Mouse (Mus musculus) heart, embryonic 14.5 days (tissue): ENCODE measurements around the gene Vdac1. TPM values are rescaled to one million over a fixed set of nuclear protein-coding genes. Genes with fewer than 3 reads are reported as not detected.

Experiments
- ATAC-seq: fragments of 200-750 bp; cut with Nextera tagmentation; 2 replicates; pipeline ENCODE4 v1.8.0; 2017; ENCODE audit warnings: low read depth, moderate TSS enrichment; ENCODE audit not compliant: insufficient number of reproducible peaks, insufficient read depth, low FRiP score
- H3K27ac ChIP-seq, 2 experiments: fragments of 200-500 bp in 1 of 2; fragments of 300-500 bp in 1 of 2; sonication (generic) in 1 of 2; replicated peaks in 1 of 2; 2 replicates each; pipeline ENCODE4 v1.5.1; 2012 to 2014; ENCODE audit warnings: low read depth in 2 of 2, low read length in 2 of 2, control low read depth in 1 of 2, mild to moderate bottlenecking in 1 of 2, mixed read lengths in 1 of 2; ENCODE audit not compliant: control insufficient read depth in 1 of 2, insufficient read depth in 1 of 2
- H3K27me3 ChIP-seq: fragments of 300-500 bp; sonication (generic); 2 replicates; pipeline ENCODE4 v1.6.1; 2014; ENCODE audit warnings: mild to moderate bottlenecking, low read length, control low read depth; ENCODE audit not compliant: control insufficient read depth, insufficient read depth
- H3K36me3 ChIP-seq: fragments of 300-500 bp; sonication (generic); 2 replicates; pipeline ENCODE4 v1.6.1; 2014; ENCODE audit warnings: mild to moderate bottlenecking, control low read depth, low read length, mixed read lengths; ENCODE audit not compliant: control insufficient read depth, insufficient read depth
- H3K4me1 ChIP-seq, 2 experiments: fragments of 200-500 bp in 1 of 2; fragments of 300-500 bp in 1 of 2; sonication (generic) in 1 of 2; 2 replicates each; pipeline ENCODE4 v1.6.1; 2012 to 2014; ENCODE audit warnings: low read length in 2 of 2, control low read depth in 1 of 2, mixed read lengths in 1 of 2; ENCODE audit not compliant: control insufficient read depth in 2 of 2, insufficient read depth in 2 of 2
- H3K4me2 ChIP-seq: fragments of 300-500 bp; sonication (generic); 2 replicates; pipeline ENCODE4 v1.6.1; 2014; ENCODE audit warnings: mild to moderate bottlenecking, low read length
- H3K4me3 ChIP-seq, 2 experiments: fragments of 200-500 bp in 1 of 2; fragments of 300-500 bp in 1 of 2; sonication (generic) in 1 of 2; 2 replicates each; pipeline ENCODE4 v1.5.1; 2012 to 2014; ENCODE audit warnings: low read length in 2 of 2, mild to moderate bottlenecking in 2 of 2, control low read depth in 1 of 2, low read depth in 1 of 2, moderate library complexity in 1 of 2; ENCODE audit not compliant: control insufficient read depth in 1 of 2, insufficient read depth in 1 of 2
- H3K9ac ChIP-seq: fragments of 300-500 bp; sonication (generic); 2 replicates; pipeline ENCODE4 v1.6.1; 2014; ENCODE audit warnings: mild to moderate bottlenecking, low read length
- H3K9me3 ChIP-seq: fragments of 300-500 bp; sonication (generic); 2 replicates; pipeline ENCODE4 v1.6.1; 2016; ENCODE audit warnings: low read length, control low read depth; ENCODE audit not compliant: control insufficient read depth
- whole genome bisulfite sequencing: fragments of 180-500 bp; shearing (Covaris S2); extraction: QIAGEN DNeasy Blood & Tissue Kit; methylation state at CpG from one replicate; pipeline ENCODE4 v1.1.7; 2014; 5-methylcytosine and 5-hydroxymethylcytosine counted together
- polyA plus RNA-seq: library from polyadenylated mRNA; unstranded; fragments of >200 nt; fragmentation: Nextera tagmentation; extraction: Ambion mirVana; gene quantifications from 2 replicates; pipeline ENCODE4 v1.2.1, GENCODE M21; 2014

The Vdac1 gene
- polyA plus RNA-seq, 1 experiment from 2014 or later = 409 TPM

DNA sequence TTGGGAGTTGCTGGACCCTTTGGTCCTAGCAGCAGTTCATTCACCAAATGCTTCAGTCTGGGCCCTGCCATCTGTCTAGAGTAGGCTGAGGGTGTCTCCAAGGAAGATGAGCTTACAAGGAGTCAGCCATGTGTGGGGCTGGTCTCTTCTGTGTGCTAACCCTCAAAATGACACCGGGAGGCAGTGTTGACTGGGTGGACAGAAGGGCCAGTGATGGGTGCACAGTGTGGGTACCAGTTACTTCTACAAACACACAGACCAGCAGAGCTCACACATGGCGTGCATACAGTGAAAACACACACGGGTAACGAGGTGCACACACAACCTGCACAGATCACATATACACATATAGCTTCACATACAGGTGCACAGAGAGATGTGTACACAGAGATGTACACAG lies 21.6 kb upstream of the Vdac1 start:
- Histone ChIP-seq H3K27me3 (no peaks in the 10 kb centered on the region), H3K4me3 (no peak overlapping the region), H3K36me3 (no peaks in the 10 kb centered on the region), H3K4me1 (peaks cover 0 to 7% of the 10 kb centered on the region in 2 experiments; a peak in 2 of 4 replicates), H3K9ac (no peak overlapping the region), H3K9me3 (no peaks in the 10 kb centered on the region), H3K4me2 (no peak overlapping the region), H3K27ac (no peak overlapping the region)
- no peak for ATAC-seq
- 91% methylated on average over 4 of the region's 4 CpGs for WGBS

DNA sequence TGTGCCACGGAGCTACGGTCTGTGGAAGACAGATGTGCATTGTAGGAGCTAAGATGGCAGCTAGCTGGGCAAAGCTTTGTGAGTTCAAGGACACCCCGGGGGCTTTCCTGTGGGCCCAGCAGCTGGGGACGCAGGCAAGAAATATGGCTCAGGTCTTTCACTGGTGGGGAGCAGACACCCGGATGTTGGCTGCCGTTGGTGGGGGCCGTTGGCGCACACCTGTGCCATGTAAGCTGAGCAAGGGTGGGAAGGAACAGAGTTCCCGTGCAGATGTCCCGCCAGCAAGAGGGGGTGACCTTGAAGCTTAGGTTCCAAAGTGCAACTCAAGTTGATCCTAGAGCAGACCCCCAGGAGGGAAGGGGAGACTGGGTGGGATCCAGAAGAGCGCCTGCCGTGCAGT lies 21.1 kb upstream of the Vdac1 start:
- Histone ChIP-seq H3K27ac (no peak overlapping the region), H3K36me3 (no peaks in the 10 kb centered on the region), H3K4me2 (no peak overlapping the region), H3K4me1 (peaks cover 0 to 7% of the 10 kb centered on the region in 2 experiments; a peak in 2 of 4 replicates), H3K9me3 (no peaks in the 10 kb centered on the region), H3K27me3 (no peaks in the 10 kb centered on the region), H3K4me3 (no peak overlapping the region), H3K9ac (no peak overlapping the region)
- ATAC-seq = no peak
- WGBS = 91% methylated on average over 12 of the region's 12 CpGs

DNA sequence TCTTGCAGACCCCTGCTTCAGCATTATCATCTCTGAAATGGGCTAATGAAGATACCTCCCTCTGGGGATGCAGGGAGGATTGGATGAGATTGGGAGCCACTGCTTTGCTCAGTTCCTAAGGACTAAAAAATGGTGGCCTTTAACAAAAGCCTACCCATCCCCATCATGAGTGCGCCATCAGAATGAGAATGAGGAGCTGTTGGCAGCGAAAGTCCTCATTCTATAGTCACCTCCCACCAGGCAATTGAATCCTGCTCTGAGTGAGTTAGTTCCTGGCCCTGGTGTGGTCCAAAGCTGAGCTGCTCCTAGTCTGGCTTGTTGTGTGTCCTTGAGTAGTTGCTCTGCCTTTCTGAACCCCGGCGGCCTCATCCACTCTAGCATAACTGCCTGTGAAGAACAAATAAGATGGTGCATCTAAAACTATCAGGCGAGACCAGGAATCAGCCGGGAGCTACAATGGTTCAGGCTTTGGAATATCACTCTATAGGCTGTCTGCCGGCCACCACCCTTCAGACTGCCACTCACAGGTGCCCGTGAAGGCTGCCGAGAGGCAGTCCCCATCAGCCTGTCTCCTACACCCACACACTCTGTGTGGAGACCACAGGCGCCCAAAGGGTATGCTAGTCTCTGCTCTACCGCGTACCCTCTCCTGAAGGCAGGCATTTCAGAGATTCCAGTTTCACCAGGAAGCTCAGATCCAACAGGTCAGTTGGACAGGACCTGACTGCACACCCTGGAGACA lies 20.4 kb upstream of the Vdac1 start:
- no peak for ATAC-seq
- H3K27me3 ChIP-seq = no peaks in the 10 kb centered on the region
- H3K9me3 ChIP-seq = no peaks in the 10 kb centered on the region
- 79% methylated on average over 12 of the region's 12 CpGs for WGBS
- no peak overlapping the region for H3K9ac ChIP-seq
- no peak overlapping the region for H3K27ac ChIP-seq
- no peak overlapping the region for H3K4me3 ChIP-seq
- H3K36me3 ChIP-seq = no peaks in the 10 kb centered on the region
- peaks cover 0 to 7% of the 10 kb centered on the region in 2 experiments; a peak in 2 of 4 replicates for H3K4me1 ChIP-seq
- H3K4me2 ChIP-seq = no peak overlapping the region

DNA sequence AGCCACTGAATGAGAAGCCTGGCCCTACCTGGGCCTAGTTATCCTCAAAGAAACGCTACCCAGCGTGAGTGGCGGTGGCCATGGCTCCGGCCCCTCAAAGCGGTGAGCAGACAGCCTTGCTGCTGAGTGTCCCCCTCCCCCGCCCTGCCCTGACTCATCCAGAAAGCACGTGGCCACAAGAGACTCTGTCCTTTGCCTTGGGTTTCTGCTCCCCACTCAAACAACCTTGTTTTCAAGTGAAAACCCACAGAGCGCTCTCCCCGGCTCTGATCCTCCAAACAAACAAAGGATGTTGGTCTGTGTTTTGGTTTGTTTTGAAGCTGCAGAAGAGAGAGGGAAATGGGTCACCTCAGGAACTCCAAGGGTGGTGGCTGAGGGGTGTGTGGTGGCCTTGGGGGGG lies 19.7 kb upstream of the Vdac1 start:
- Histone ChIP-seq H3K4me2 (no peak overlapping the region), H3K4me1 (peaks cover 4 to 7% of the 10 kb centered on the region in 2 experiments; a peak in 3 of 4 replicates), H3K27ac (no peak overlapping the region), H3K9ac (no peak overlapping the region), H3K9me3 (no peaks in the 10 kb centered on the region), H3K36me3 (no peaks in the 10 kb centered on the region), H3K4me3 (no peak overlapping the region), H3K27me3 (no peaks in the 10 kb centered on the region)
- no peak for ATAC-seq
- WGBS = 30% methylated on average over 9 of the region's 9 CpGs

DNA sequence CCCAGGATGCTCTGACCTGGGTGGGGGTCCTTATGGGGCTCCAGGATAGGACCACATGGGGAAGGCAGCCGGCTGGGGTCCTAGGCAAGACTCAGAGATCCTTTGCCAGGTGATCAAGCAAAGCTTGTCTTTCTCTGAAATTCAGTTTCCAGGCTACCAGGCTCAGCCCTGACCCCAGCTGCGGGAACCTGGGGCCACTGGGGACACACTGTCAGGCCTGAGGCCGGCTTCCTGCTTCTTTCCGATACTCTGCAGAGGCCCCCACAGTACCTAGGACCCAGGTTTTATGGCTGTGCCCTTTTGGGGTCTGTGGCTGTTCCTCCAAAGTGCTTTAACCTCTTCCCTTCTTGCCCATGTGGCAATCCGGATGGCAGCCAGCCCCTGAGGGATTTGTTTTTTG lies 19.2 kb upstream of the Vdac1 start:
- Histone ChIP-seq H3K4me3 (no peak overlapping the region), H3K4me1 (peaks cover 8% of the 10 kb centered on the region in 2 experiments; a peak in 3 of 4 replicates), H3K27ac (no peak overlapping the region), H3K4me2 (no peak overlapping the region), H3K36me3 (no peaks in the 10 kb centered on the region), H3K9me3 (no peaks in the 10 kb centered on the region), H3K9ac (no peak overlapping the region), H3K27me3 (no peaks in the 10 kb centered on the region)
- ATAC-seq = no peak
- WGBS = 76% methylated on average over 5 of the region's 5 CpGs

DNA sequence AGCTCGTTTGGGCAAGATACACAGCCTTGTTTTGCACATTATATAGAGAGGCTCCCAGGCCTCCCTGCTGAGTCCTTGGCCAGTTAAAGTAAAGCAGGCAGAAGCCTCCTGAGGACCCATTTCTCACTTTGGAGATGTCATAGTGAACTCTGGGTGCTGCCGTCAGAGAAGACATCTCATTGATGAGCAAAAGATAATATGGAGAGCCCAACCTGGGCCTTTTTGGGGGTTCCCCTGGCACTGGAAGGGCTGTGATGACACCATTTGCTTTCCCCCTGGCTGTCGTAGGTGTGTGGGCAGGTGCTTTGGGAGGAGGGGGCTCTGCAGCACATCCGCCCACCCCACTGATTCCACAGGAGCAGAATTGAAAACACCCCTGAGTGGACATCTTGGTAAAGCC lies 18.4 kb upstream of the Vdac1 start:
- WGBS = 87% methylated on average over 4 of the region's 4 CpGs
- H3K9ac ChIP-seq = no peak overlapping the region
- no peak overlapping the region for H3K4me3 ChIP-seq
- no peaks in the 10 kb centered on the region for H3K36me3 ChIP-seq
- no peak overlapping the region for H3K27ac ChIP-seq
- H3K4me2 ChIP-seq = no peak overlapping the region
- ATAC-seq = no peak
- H3K4me1 ChIP-seq = peaks cover 9 to 12% of the 10 kb centered on the region in 2 experiments; a peak in 2 of 4 replicates
- H3K9me3 ChIP-seq = no peaks in the 10 kb centered on the region
- no peaks in the 10 kb centered on the region for H3K27me3 ChIP-seq

DNA sequence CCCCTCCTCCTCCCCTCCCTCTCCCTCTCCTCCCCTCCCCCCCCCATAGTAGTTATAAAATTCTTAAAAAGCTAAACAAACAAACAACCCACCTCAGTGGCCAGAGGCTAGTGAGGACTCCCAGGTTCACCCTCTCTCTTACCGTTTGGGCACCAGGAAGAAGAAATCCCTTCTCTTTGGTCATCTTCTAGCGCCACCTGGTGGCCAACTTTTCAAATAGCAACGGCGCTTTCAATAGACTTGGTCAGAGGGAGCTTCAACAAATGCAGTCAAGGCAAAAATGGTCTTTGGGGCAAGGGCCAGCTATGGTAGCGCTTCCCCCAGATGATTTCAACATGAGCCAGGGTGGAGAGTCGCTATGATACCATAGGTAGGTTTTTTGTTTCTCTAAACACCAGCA lies 17.5 kb upstream of the Vdac1 start:
- Histone ChIP-seq H3K27ac (no peak overlapping the region), H3K36me3 (no peaks in the 10 kb centered on the region), H3K4me2 (no peak overlapping the region), H3K27me3 (no peaks in the 10 kb centered on the region), H3K4me3 (no peak overlapping the region), H3K9me3 (no peaks in the 10 kb centered on the region), H3K4me1 (peaks cover 9 to 12% of the 10 kb centered on the region in 2 experiments; a peak in 2 of 4 replicates), H3K9ac (no peak overlapping the region)
- 1% methylated on average over 6 of the region's 6 CpGs for WGBS
- no peak for ATAC-seq
